Mouse (Mus musculus): Measurements from ENCODE around the gene Nufip1. TPM values are rescaled to one million over a fixed set of nuclear protein-coding genes. Genes with fewer than 3 reads are reported as not detected.

Gene Nufip1
- 15.3 and 16.5 TPM in 2 replicates for polyA plus RNA-seq (2015; fragmentation: Nextera tagmentation; extraction: Ambion mirVana)

- under 1% methylated on average over 69 of the region's 69 CpGs for WGBS
Observed at GRCm38 (mm10) chr14:76110396-76111221, at the start of gene Nufip1, which contains the start of gene Gpalpp1. Nufip1 (plus strand) TSS chr14:76110891. Gpalpp1 (minus strand) TSS chr14:76110760.

GRCm38 (mm10) chr14:76067237-76067636, 43.5 kb upstream of the Nufip1 start:
- H3K27me3 ChIP-seq: no peaks in the 10 kb centered on the region
- H3K27ac ChIP-seq: no peak overlapping the region
- H3K4me1 ChIP-seq: no peaks in the 10 kb centered on the region
- ATAC-seq (ENCODE audit: borderline replicate concordance, extremely low read depth, low FRiP score, low TSS enrichment): no peak
- H3K36me3 ChIP-seq: no peaks in the 10 kb centered on the region
- no peak overlapping the region for H3K4me3 ChIP-seq
- no peak overlapping the region for H3K9ac ChIP-seq
- no peaks in the 10 kb centered on the region for H3K9me3 ChIP-seq
- WGBS: 77% methylated on average over 1 of the region's 1 CpGs
- no peak overlapping the region for H3K4me2 ChIP-seq

More at GRCm38 (mm10) chr14:76110396-76111221, at the start of gene Nufip1, which contains the start of gene Gpalpp1:
- ATAC-seq (ENCODE audit: borderline replicate concordance, extremely low read depth, low FRiP score, low TSS enrichment): peak; percentile 99
- peak within 1 kb of the TSS; percentile 89 for H3K4me3 ChIP-seq
- no peaks in the 10 kb centered on the region for H3K27me3 ChIP-seq
- no peaks in the 10 kb centered on the region for H3K9me3 ChIP-seq
- H3K27ac ChIP-seq: peak within 1 kb of the TSS; percentile 85
- peaks cover 22% of the 10 kb centered on the region for H3K4me1 ChIP-seq
- H3K4me2 ChIP-seq: peak within 1 kb of the TSS; percentile 80
- peaks cover 25% of the 10 kb centered on the region for H3K36me3 ChIP-seq
- H3K9ac ChIP-seq: peak within 1 kb of the TSS; percentile 83

GRCm38 (mm10) chr14:76068296-76068695, 42.4 kb upstream of the Nufip1 start:
- Histone ChIP-seq H3K4me2 (no peak overlapping the region), H3K4me3 (no peak overlapping the region), H3K9ac (no peak overlapping the region), H3K27me3 (no peaks in the 10 kb centered on the region), H3K4me1 (no peaks in the 10 kb centered on the region), H3K9me3 (no peaks in the 10 kb centered on the region), H3K27ac (no peak overlapping the region), H3K36me3 (no peaks in the 10 kb centered on the region)
- no peak for ATAC-seq (ENCODE audit: borderline replicate concordance, extremely low read depth, low FRiP score, low TSS enrichment)
- WGBS: 61% methylated on average over 4 of the region's 4 CpGs

- no peak overlapping the region for H3K9ac ChIP-seq
- no peaks in the 10 kb centered on the region for H3K4me1 ChIP-seq
- H3K4me2 ChIP-seq: no peak overlapping the region
- no peak overlapping the region for H3K4me3 ChIP-seq
- H3K36me3 ChIP-seq: no peaks in the 10 kb centered on the region
- H3K9me3 ChIP-seq: no peaks in the 10 kb centered on the region
- no peaks in the 10 kb centered on the region for H3K27me3 ChIP-seq
- WGBS: 77% methylated on average over 4 of the region's 4 CpGs
- ATAC-seq (ENCODE audit: borderline replicate concordance, extremely low read depth, low FRiP score, low TSS enrichment): no peak
- H3K27ac ChIP-seq: no peak overlapping the region
Observed at GRCm38 (mm10) chr14:76069296-76069695, 41.4 kb upstream of the Nufip1 start.

- no peaks in the 10 kb centered on the region for H3K27me3 ChIP-seq
- no peaks in the 10 kb centered on the region for H3K4me1 ChIP-seq
- H3K27ac ChIP-seq: no peak overlapping the region
- WGBS: 36% methylated on average over 2 of the region's 2 CpGs
- H3K4me3 ChIP-seq: no peak overlapping the region
- no peak overlapping the region for H3K9ac ChIP-seq
- H3K36me3 ChIP-seq: no peaks in the 10 kb centered on the region
- H3K4me2 ChIP-seq: no peak overlapping the region
- no peak for ATAC-seq (ENCODE audit: borderline replicate concordance, extremely low read depth, low FRiP score, low TSS enrichment)
- no peaks in the 10 kb centered on the region for H3K9me3 ChIP-seq
Observed at GRCm38 (mm10) chr14:76072626-76073025, 38.1 kb upstream of the Nufip1 start.

- H3K36me3 ChIP-seq: no peaks in the 10 kb centered on the region
- H3K27ac ChIP-seq: no peak overlapping the region
- no peak overlapping the region for H3K4me3 ChIP-seq
- no peak for ATAC-seq (ENCODE audit: borderline replicate concordance, extremely low read depth, low FRiP score, low TSS enrichment)
- no peaks in the 10 kb centered on the region for H3K27me3 ChIP-seq
- WGBS: 68% methylated on average over 1 of the region's 1 CpGs
- no peaks in the 10 kb centered on the region for H3K4me1 ChIP-seq
- H3K4me2 ChIP-seq: no peak overlapping the region
- no peaks in the 10 kb centered on the region for H3K9me3 ChIP-seq
- H3K9ac ChIP-seq: no peak overlapping the region
Observed at GRCm38 (mm10) chr14:76074206-76074605, 36.5 kb upstream of the Nufip1 start.

- WGBS: 41% methylated on average over 4 of the region's 4 CpGs
- no peaks in the 10 kb centered on the region for H3K27me3 ChIP-seq
- ATAC-seq (ENCODE audit: borderline replicate concordance, extremely low read depth, low FRiP score, low TSS enrichment): no peak
Observed at GRCm38 (mm10) chr14:76075721-76076120, 35.0 kb upstream of the Nufip1 start.

GRCm38 (mm10) chr14:76076602-76077001, 34.1 kb upstream of the Nufip1 start:
- Histone ChIP-seq H3K9ac (no peak overlapping the region), H3K9me3 (no peaks in the 10 kb centered on the region), H3K36me3 (no peaks in the 10 kb centered on the region), H3K27me3 (no peaks in the 10 kb centered on the region), H3K4me1 (no peaks in the 10 kb centered on the region), H3K4me3 (no peak overlapping the region), H3K27ac (no peak overlapping the region), H3K4me2 (no peak overlapping the region)
- no peak for ATAC-seq (ENCODE audit: borderline replicate concordance, extremely low read depth, low FRiP score, low TSS enrichment)
- 55% methylated on average over 4 of the region's 4 CpGs for WGBS

More at GRCm38 (mm10) chr14:76075721-76076120, 35.0 kb upstream of the Nufip1 start:
- H3K4me2 ChIP-seq: no peak overlapping the region
- no peaks in the 10 kb centered on the region for H3K36me3 ChIP-seq
- no peak overlapping the region for H3K9ac ChIP-seq
- H3K27ac ChIP-seq: no peak overlapping the region
- no peak overlapping the region for H3K4me3 ChIP-seq
- H3K4me1 ChIP-seq: no peaks in the 10 kb centered on the region
- H3K9me3 ChIP-seq: no peaks in the 10 kb centered on the region

- Histone ChIP-seq H3K9me3 (no peaks in the 10 kb centered on the region), H3K27ac (no peak overlapping the region), H3K4me1 (no peaks in the 10 kb centered on the region), H3K36me3 (no peaks in the 10 kb centered on the region), H3K9ac (no peak overlapping the region), H3K4me2 (no peak overlapping the region), H3K4me3 (no peak overlapping the region), H3K27me3 (no peaks in the 10 kb centered on the region)
- ATAC-seq (ENCODE audit: borderline replicate concordance, extremely low read depth, low FRiP score, low TSS enrichment): no peak
- WGBS: 47% methylated on average over 9 of the region's 9 CpGs
Observed at GRCm38 (mm10) chr14:76077088-76077491, 33.6 kb upstream of the Nufip1 start.

GRCm38 (mm10) chr14:76081451-76081850, 29.2 kb upstream of the Nufip1 start:
- Histone ChIP-seq H3K4me3 (no peak overlapping the region), H3K4me2 (no peak overlapping the region), H3K27ac (no peak overlapping the region), H3K27me3 (no peaks in the 10 kb centered on the region), H3K36me3 (no peaks in the 10 kb centered on the region), H3K4me1 (no peaks in the 10 kb centered on the region), H3K9ac (no peak overlapping the region), H3K9me3 (no peaks in the 10 kb centered on the region)
- no peak for ATAC-seq (ENCODE audit: borderline replicate concordance, extremely low read depth, low FRiP score, low TSS enrichment)
- 58% methylated on average over 11 of the region's 11 CpGs for WGBS

GRCm38 (mm10) chr14:76082086-76082636, 28.5 kb upstream of the Nufip1 start:
- H3K4me2 ChIP-seq: no peak overlapping the region
- no peak overlapping the region for H3K9ac ChIP-seq
- ATAC-seq (ENCODE audit: borderline replicate concordance, extremely low read depth, low FRiP score, low TSS enrichment): no peak
- no peaks in the 10 kb centered on the region for H3K36me3 ChIP-seq
- H3K9me3 ChIP-seq: no peaks in the 10 kb centered on the region
- no peak overlapping the region for H3K27ac ChIP-seq
- H3K4me1 ChIP-seq: no peaks in the 10 kb centered on the region
- no peak overlapping the region for H3K4me3 ChIP-seq
- WGBS: 76% methylated on average over 13 of the region's 13 CpGs
- H3K27me3 ChIP-seq: no peaks in the 10 kb centered on the region

GRCm38 (mm10) chr14:76084188-76084587, 26.5 kb upstream of the Nufip1 start:
- Histone ChIP-seq H3K4me2 (no peak overlapping the region), H3K27me3 (no peaks in the 10 kb centered on the region), H3K4me3 (no peak overlapping the region), H3K27ac (no peak overlapping the region), H3K9me3 (no peaks in the 10 kb centered on the region), H3K9ac (no peak overlapping the region), H3K36me3 (no peaks in the 10 kb centered on the region), H3K4me1 (no peaks in the 10 kb centered on the region)
- no peak for ATAC-seq (ENCODE audit: borderline replicate concordance, extremely low read depth, low FRiP score, low TSS enrichment)
- WGBS: 79% methylated on average over 3 of the region's 3 CpGs

Measured in lung, embryonic 15.5 days (tissue).